Mouse (Mus musculus): ENCODE results near the gene Zfp518a.

DNA sequence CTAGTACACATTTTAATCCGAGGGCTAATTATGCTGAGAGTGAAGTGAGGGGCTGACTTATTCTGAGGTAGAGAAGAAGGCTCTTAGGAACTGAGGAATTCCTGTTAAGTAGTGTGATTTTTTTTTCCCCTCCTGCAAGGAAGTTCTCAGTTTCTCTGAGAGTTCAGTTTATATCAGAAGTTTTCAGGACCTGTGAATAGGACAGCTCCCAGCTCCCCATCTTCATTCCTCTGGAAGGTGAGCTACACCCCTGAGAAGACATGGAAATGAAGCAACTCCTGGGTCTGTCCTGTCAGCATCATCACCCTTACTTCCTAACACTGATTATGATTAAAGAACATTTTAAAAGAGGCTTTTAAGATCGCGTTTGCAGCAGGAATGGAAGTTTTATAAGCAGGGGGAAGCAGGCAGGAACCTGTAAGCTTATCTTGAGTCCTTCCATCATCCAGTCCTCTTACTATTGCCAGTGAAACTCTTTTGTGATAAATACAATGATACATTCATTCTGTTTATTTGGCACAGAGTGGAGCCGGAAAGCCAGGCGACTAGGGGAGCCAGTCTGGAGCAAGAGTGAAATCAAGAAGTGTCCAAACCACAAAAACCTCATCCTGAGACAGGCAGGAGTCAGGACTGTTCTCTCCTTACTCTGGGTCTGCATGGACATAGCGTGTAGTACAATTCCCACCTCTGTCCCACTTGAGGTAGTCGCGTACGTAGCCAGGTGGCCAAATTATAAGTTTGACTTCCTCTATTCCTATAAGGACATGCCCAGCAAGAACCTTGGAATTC, 37.3 kb downstream of the Zfp518a start:
- TF ChIP-seq POLR2A (IDR thresholded peaks at IDR 0.05; ENCODE audit: borderline replicate concordance, extremely low read depth, insufficient read depth, insufficient read length, poor library complexity, severe bottlenecking) (no peak), CTCF (IDR thresholded peaks at IDR 0.05; ENCODE audit: borderline replicate concordance, extremely low read depth, insufficient read depth, insufficient read length) (no peak)

All from brain, embryonic 14.5 days (tissue).